Comparison of ENCODE assay signal across 8 mouse cellular contexts in the genomic region with DNA sequence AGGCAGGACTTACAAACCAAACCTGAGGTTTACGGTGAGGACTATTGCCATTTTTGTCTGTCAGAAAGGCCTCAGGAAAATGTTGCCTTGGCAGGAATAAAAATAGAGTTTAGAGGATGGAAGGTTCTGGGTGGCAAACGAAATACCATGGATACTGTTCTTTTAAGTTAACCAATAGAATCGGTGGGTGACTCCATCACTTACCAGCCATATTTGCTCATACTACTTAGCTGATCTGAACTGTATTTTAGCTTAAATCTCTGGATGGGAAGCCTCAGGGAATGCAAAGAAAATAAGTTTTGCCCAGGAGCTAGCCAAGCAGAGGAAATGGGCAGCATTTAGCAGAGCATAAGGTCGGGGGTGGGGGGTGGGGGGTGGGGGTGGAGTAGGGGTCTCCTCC. TPM values are rescaled to one million over a fixed set of nuclear protein-coding genes. Genes with fewer than 3 reads are reported as not detected.
DNase-seq lines count a peak whose midpoint lies in the region; ATAC-seq and TF ChIP-seq lines count a peak whose summit lies in the region.

No protein-coding gene starts in this region.

- WGBS in heart, embryonic 10.5 days, result 32% methylated on average over 4 of the region's 4 CpGs
- 33% methylated on average over 4 of the region's 4 CpGs for WGBS in forebrain, embryonic 14.5 days
- WGBS in liver, embryonic 16.5 days (ENCODE audit: insufficient replicate concordance), result 26% methylated on average over 4 of the region's 4 CpGs

- H3K27me3 ChIP-seq in heart, embryonic 10.5 days (ENCODE audit: insufficient read depth, poor library complexity, severe bottlenecking), result no peaks in the 10 kb centered on the region
- no peaks in the 10 kb centered on the region for H3K27me3 ChIP-seq in CH12.LX (replicated peaks)
- H3K27me3 ChIP-seq in forebrain, embryonic 14.5 days (replicated peaks; ENCODE audit: control insufficient read depth, insufficient read depth, low read length), result no peaks in the 10 kb centered on the region
- H3K27me3 ChIP-seq in liver, embryonic 16.5 days (ENCODE audit: control insufficient read depth, insufficient read depth, low read depth, low read length), result no peaks in the 10 kb centered on the region

- no peaks in the 10 kb centered on the region for H3K9me3 ChIP-seq in heart, embryonic 10.5 days
- no peaks in the 10 kb centered on the region for H3K9me3 ChIP-seq in CH12.LX (replicated peaks; ENCODE audit: low read length)
- no peaks in the 10 kb centered on the region for H3K9me3 ChIP-seq in forebrain, embryonic 14.5 days (replicated peaks; ENCODE audit: control insufficient read depth, low read length)
- H3K9me3 ChIP-seq in liver, embryonic 16.5 days (replicated peaks; ENCODE audit: control insufficient read depth, low read length), result no peaks in the 10 kb centered on the region

- peak overlapping the region; percentile 95 for H3K4me2 ChIP-seq in CH12.LX (ENCODE audit: insufficient read depth, low read depth, poor library complexity, severe bottlenecking)
- peak overlapping the region; percentile 63 for H3K4me2 ChIP-seq in forebrain, embryonic 14.5 days (ENCODE audit: low read length)
- H3K4me2 ChIP-seq in liver, embryonic 16.5 days (ENCODE audit: low read depth, low read length), result peak overlapping the region; percentile 77

- H3K4me1 ChIP-seq in heart, embryonic 10.5 days, result peaks cover 7% of the 10 kb centered on the region
- H3K4me1 ChIP-seq in CH12.LX (ENCODE audit: control insufficient read depth in 1 of 2, insufficient read depth in 2 of 2), result peaks cover 2 to 38% of the 10 kb centered on the region in 2 experiments; a peak in 2 of 4 replicates
- H3K4me1 ChIP-seq in forebrain, embryonic 14.5 days (ENCODE audit: control insufficient read depth, insufficient read depth, low read length), result peaks cover 3% of the 10 kb centered on the region; the same call in 1 of the 2 replicates
- H3K4me1 ChIP-seq in liver, embryonic 16.5 days (ENCODE audit: control insufficient read depth, low read depth, low read length), result peaks cover 4% of the 10 kb centered on the region; the same call in 1 of the 2 replicates

- peaks cover 10% of the 10 kb centered on the region for H3K36me3 ChIP-seq in heart, embryonic 10.5 days
- peaks cover 7 to 28% of the 10 kb centered on the region in 2 experiments for H3K36me3 ChIP-seq in CH12.LX (replicated peaks in 1 of 2; ENCODE audit: control insufficient read depth in 1 of 2, insufficient read depth in 1 of 2, low read length in 1 of 2)
- 0 out of 2 replicates have a peak, but pooled peaks cover 4% of the 10 kb centered on the region for H3K36me3 ChIP-seq in forebrain, embryonic 14.5 days (ENCODE audit: control insufficient read depth, insufficient read depth, low read length)
- H3K36me3 ChIP-seq in liver, embryonic 16.5 days (ENCODE audit: control insufficient read depth, insufficient read depth), result no peaks in the 10 kb centered on the region

- H3K79me2 ChIP-seq in CH12.LX (replicated peaks; ENCODE audit: control insufficient read depth, extremely low read depth, insufficient read depth, poor library complexity, severe bottlenecking), result peaks cover 17% of the 10 kb centered on the region

- no peak for TF ChIP-seq POLR2A in CH12.LX (IDR thresholded peaks at IDR 0.05; ENCODE audit: low read depth, low read length)

- TF ChIP-seq EP300 in CH12.LX (IDR thresholded peaks at IDR 0.05; ENCODE audit: low read length), result no peak

- peak overlapping the region; percentile 86; the same call in 1 of the 2 replicates for H3K27ac ChIP-seq in heart, embryonic 10.5 days
- H3K27ac ChIP-seq in CH12.LX (ENCODE audit: insufficient read depth, low read depth), result peak overlapping the region; percentile 79
- no peak overlapping the region for H3K27ac ChIP-seq in forebrain, embryonic 14.5 days (ENCODE audit: low read depth, low read length)
- H3K27ac ChIP-seq in liver, embryonic 16.5 days (ENCODE audit: low read length), result no peak overlapping the region

- intact Hi-C loops in heart, postnatal 14 days (cut with DNase I), result no loop called here
- intact Hi-C loops in left cerebral cortex, postnatal 10 days (cut with DNase I), result no loop called here

- no peak for TF ChIP-seq CTCF in CH12.LX (conservative IDR thresholded peaks at IDR 0.05 in 1 of 2, IDR thresholded peaks at IDR 0.05 in 1 of 2; ENCODE audit: low read depth in 2 of 2, low read length in 2 of 2)

- in situ Hi-C loops in CH12.LX (cut with MboI; ENCODE audit: low pct_ligation_motif_present, low pct_unique_long_range_greater_than_20kb, low sequenced_read_pairs), result no loop called here

- no peak for DNase-seq in heart, embryonic 10.5 days (ENCODE audit: low spot score)
- no peak for DNase-seq in heart, postnatal 14 days
- DNase-seq in CH12.LX (ENCODE audit: extremely low read depth), result no peak
- DNase-seq in forebrain, embryonic 14.5 days (ENCODE audit: low spot score), result peak; percentile 6
- no peak for DNase-seq in frontal cortex, postnatal 36 days (ENCODE audit: low spot score in 2 of 2)
- DNase-seq in left cerebral cortex, postnatal 10 days (ENCODE audit: extremely low spot score in 1 of 2, low spot score in 2 of 2), result no peak
- no peak for DNase-seq in kidney, postnatal 36 days

- no peak for ATAC-seq in forebrain, embryonic 14.5 days
- ATAC-seq in liver, embryonic 16.5 days (ENCODE audit: low read depth), result no peak

- dilution Hi-C loops in CH12.LX (cut with MboI; ENCODE audit: extremely low pct_ligation_motif_present, extremely low pct_unique_long_range_greater_than_20kb, low sequenced_read_pairs), result no loop called here

- peak overlapping the region; percentile 79 for H3K4me3 ChIP-seq in heart, embryonic 10.5 days
- peak overlapping the region; percentile 83 to 95 (median 91) for H3K4me3 ChIP-seq in CH12.LX (replicated peaks in 1 of 3; ENCODE audit: low read depth in 2 of 3, low read length in 2 of 3, poor library complexity in 1 of 3)
- H3K4me3 ChIP-seq in forebrain, embryonic 14.5 days (ENCODE audit: low read depth, low read length), result peak overlapping the region; percentile 59
- peak overlapping the region; percentile 80 for H3K4me3 ChIP-seq in liver, embryonic 16.5 days (ENCODE audit: low read depth, low read length)

- TF ChIP-seq RAD21 in CH12.LX (IDR thresholded peaks at IDR 0.05; ENCODE audit: low read depth, low read length), result no peak

- H3K9ac ChIP-seq in CH12.LX (ENCODE audit: insufficient read depth, low read depth), result peak overlapping the region; percentile 62
- peak overlapping the region; percentile 73 for H3K9ac ChIP-seq in forebrain, embryonic 14.5 days (ENCODE audit: low read length)
- peak overlapping the region; percentile 82 for H3K9ac ChIP-seq in liver, embryonic 16.5 days (ENCODE audit: low read depth, low read length)

TF ChIP-seq in CH12.LX, 34 proteins besides CTCF, POLR2A, EP300 and RAD21:
- TF ChIP-seq ELF1 (IDR thresholded peaks at IDR 0.05; ENCODE audit: low read depth, low read length) (no peak), ZC3H11A (IDR thresholded peaks at IDR 0.05; ENCODE audit: low read depth, low read length) (no peak), KAT2A (IDR thresholded peaks at IDR 0.05; ENCODE audit: insufficient replicate concordance, low read length) (no peak), TBP (conservative IDR thresholded peaks at IDR 0.05; ENCODE audit: low read depth, low read length) (no peak), BHLHE40 (IDR thresholded peaks at IDR 0.05; ENCODE audit: low read depth, low read length) (no peak), USF2 (conservative IDR thresholded peaks at IDR 0.05; ENCODE audit: low read depth, low read length) (no peak), JUN (IDR thresholded peaks at IDR 0.05; ENCODE audit: insufficient read depth, low read depth, low read length) (no peak), NELFE (IDR thresholded peaks at IDR 0.05; ENCODE audit: low read depth, low read length) (no peak), SMC3 (IDR thresholded peaks at IDR 0.05; ENCODE audit: low read depth, low read length) (no peak), UBTF (IDR thresholded peaks at IDR 0.05; ENCODE audit: low read depth, low read length) (no peak), MAFK (IDR thresholded peaks at IDR 0.05; ENCODE audit: insufficient replicate concordance, low read length) (no peak), ETS1 (conservative IDR thresholded peaks at IDR 0.05; ENCODE audit: low read depth, low read length) (no peak)

RNA-seq across cellular contexts. Expression of a gene that starts 0.4 kb away (rescaled TPM):
- polyA plus RNA-seq in heart, embryonic 10.5 days (2016; fragmentation: Nextera tagmentation; extraction: Ambion mirVana), result 3.5 and 4.6 TPM in 2 replicates
- total RNA-seq in heart, postnatal 14 days (2021), result 1 to 10 TPM; 2.6 to 3.9 TPM
- total RNA-seq in CH12.LX (2012; rRNA removed), result 3.9 and 17.6 TPM in 2 replicates
- total RNA-seq in CH12.LX (2014; rRNA removed), result 16.3 and 22.3 TPM in 2 replicates
- polyA plus RNA-seq in CH12.LX (2012; ENCODE audit: insufficient read length, low read depth), result 4.1 and 6.0 TPM in 2 replicates
- polyA plus RNA-seq in forebrain, embryonic 14.5 days (2014; fragmentation: Nextera tagmentation; extraction: Ambion mirVana), result 17.1 and 22.4 TPM in 2 replicates
- polyA plus RNA-seq in liver, embryonic 16.5 days (2015; fragmentation: Nextera tagmentation; extraction: Ambion mirVana), result 0.13 and 0.48 TPM in 2 replicates
- 10 to 100 TPM; 14.6 to 17.7 TPM for total RNA-seq in left cerebral cortex, postnatal 10 days (2021)

RNA-seq across cellular contexts. Expression of a gene that starts 0.5 kb away (rescaled TPM):
- polyA plus RNA-seq in heart, embryonic 10.5 days (2016; fragmentation: Nextera tagmentation; extraction: Ambion mirVana), result 18.5 and 19.9 TPM in 2 replicates
- 10 to 100 TPM; 11.1 to 11.9 TPM for total RNA-seq in heart, postnatal 14 days (2021)
- total RNA-seq in CH12.LX (2012; rRNA removed), result 16.8 and 19.5 TPM in 2 replicates
- total RNA-seq in CH12.LX (2014; rRNA removed), result 21.0 and 30.0 TPM in 2 replicates
- 25.7 and 27.4 TPM in 2 replicates for polyA plus RNA-seq in CH12.LX (2012; ENCODE audit: insufficient read length, low read depth)
- polyA plus RNA-seq in forebrain, embryonic 14.5 days (2014; fragmentation: Nextera tagmentation; extraction: Ambion mirVana), result 20.4 and 21.5 TPM in 2 replicates
- polyA plus RNA-seq in liver, embryonic 16.5 days (2015; fragmentation: Nextera tagmentation; extraction: Ambion mirVana), result 8.0 and 9.1 TPM in 2 replicates
- total RNA-seq in left cerebral cortex, postnatal 10 days (2021), result 10 to 100 TPM; 20.1 to 20.2 TPM

Comparison
In these comparisons a context has a peak if more than half of its experiments do, and no peak if none do; other contexts are left out.
1. H3K27ac ChIP-seq: peak in heart, embryonic 10.5 days (single experiment) and CH12.LX (single experiment); none in forebrain, embryonic 14.5 days (single experiment) and liver, embryonic 16.5 days (single experiment).
2. Peak in every context shown above with its lines, with median percentiles within 50 percentile points of each other: H3K4me3 ChIP-seq, H3K4me2 ChIP-seq and H3K9ac ChIP-seq.